Mouse (Mus musculus) mature B cell (primary cell): ENCODE data around the gene Mab21l3.

Experiments used
- in situ Hi-C: fragments of 300-500 bp; cut with MboI; formaldehyde crosslinking; loops from 2 replicates; pipeline ENCODE4 v1.14.3; 2019

Gene Mab21l3

DNA sequence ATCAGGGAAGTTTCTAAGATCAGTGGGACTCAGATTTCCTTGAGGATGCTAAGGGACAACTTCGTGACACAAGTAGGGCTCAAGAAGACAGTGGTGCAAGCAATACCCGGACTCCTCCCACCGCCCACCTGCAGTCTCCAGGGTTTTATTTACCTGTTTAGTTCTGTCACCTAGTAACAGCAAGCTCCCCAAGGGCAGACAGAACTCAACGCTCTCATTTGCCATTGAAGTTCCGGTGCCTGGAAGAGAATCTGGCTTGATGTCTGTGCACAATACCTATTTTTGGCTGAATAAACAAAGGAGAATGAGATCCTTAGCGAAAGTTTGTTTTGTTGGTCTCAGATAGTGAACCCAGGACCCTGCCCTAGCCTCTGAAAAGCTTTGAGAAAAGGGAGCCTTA lies 45.0 kb downstream of the Mab21l3 start:
- in situ Hi-C loops = loop anchor here (25.0 kb wide), 1 partner anchor 841 kb away; the partner anchor contains the start of gene Ttf2

DNA sequence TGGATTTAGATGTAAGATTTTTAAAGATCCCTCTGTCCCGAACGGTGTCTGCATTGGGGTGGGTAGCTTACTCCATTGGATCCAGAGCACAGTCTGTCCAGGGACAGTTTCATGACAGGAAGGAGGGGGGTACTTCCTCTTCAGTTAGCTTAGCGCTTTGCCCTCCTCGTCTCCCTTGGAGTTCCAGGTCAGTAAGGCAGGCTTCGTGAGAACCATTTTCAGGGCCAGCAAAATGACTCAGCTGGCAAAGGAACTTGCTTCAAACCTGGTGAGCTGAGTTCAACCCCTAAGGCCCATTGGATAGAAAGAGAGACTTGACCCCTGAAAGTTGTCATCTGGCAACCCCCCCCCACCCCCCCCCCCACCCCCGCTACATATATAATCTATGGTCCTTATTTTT lies 46.0 kb downstream of the Mab21l3 start:
- in situ Hi-C loops = loop anchor here (25.0 kb wide), 1 partner anchor 840 kb away; the partner anchor contains the start of gene Ttf2

DNA sequence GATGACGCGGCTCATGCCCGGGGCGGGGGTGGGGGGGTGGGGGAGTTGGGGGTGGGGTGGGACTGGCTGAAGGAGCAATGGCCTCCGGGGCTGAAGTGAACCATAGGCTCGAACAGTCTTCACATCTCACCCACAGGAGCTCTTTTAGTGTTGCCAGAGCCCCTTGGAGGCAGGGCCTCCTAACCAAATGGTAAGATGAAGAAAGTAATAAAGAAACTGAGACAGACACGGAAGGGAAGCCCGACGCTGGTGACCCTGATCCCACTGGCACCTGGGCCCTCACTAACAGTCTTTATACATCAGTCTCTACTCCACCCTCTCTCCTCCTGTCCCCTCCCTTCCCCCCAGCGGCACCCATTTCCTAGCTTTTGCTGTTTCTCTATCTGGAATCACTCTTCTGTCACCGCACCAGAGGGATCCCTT lies 48.2 kb downstream of the Mab21l3 start:
- in situ Hi-C loops = loop anchor here (25.0 kb wide), 1 partner anchor 838 kb away; the partner anchor contains the start of gene Ttf2

DNA sequence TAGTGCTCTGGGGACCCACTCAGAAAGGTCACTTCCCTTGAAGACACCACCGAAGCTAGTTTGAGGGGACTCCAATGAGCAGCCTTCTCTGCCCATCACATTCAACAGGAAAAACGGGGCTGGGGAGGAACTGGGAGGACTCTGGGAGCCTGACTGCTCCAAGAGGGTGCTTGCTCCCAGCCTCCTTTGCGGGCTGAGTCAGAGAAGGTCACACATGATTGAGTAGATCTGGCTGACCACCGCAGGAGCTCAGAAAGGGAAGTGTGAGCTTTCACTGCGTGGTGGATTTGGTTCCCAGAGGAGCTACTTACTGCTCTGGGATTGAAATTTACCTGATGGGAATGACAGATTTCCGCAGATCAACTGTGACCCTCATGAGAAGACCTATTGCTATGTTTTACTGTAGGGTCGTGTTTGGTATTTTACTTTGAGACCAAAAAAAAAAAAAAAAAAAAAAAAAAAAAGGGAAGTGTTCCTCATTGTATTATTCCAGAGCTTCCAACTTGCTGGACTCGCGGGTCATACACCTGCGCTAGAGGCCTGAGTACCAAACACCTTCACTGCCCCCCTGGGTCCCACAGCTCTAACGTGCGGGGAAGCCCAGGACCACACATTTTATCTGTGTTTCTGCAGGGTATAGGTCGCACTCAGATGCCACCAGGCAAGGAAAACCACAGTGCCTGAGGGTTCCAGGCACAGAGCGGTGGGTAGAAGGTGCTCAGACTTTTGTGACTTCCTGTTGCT lies 48.7 kb downstream of the Mab21l3 start:
- in situ Hi-C loops = loop anchor here (25.0 kb wide), 1 partner anchor 838 kb away; the partner anchor contains the start of gene Ttf2

DNA sequence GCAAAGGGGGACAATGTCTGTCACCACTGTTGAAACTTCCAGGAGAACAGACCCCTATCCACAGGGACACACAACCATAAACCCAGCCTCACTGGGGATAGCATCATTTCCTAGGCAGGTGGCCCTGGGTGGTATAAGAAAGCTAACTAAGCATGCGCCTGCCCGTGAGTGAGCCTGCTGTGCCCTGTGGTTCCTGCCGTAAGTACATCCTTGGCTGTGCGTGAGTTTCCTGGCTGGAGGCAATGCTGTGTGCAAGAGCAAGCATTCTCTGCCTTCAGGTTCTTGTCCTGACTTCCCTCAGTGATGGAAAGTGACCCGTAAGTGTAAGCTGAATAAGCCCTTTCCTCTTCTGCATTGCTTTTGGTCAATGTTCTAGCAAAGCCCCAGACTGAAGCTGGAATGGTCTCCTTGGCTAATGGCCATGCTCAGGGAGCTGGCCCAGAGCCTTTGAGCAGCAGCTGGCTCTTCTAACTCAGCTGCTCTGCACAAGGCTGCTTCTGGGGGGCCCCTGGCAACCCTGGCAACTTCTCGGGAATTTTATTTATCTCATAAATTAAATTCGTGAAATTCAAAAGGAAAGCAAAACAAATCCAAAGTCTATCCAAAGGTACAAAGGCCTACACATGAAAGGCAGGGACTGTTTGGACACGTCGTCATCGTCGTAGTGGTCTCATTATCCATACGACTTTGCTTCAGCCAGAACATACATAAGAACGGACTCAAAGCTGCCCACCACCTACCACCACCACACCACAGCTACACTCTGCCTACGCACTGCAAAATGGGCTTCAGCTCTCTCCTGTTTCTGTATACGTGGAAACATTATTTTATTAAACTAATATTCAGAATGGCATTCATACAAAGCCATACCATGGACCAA lies 50.7 kb downstream of the Mab21l3 start:
- in situ Hi-C loops = no loop called here

DNA sequence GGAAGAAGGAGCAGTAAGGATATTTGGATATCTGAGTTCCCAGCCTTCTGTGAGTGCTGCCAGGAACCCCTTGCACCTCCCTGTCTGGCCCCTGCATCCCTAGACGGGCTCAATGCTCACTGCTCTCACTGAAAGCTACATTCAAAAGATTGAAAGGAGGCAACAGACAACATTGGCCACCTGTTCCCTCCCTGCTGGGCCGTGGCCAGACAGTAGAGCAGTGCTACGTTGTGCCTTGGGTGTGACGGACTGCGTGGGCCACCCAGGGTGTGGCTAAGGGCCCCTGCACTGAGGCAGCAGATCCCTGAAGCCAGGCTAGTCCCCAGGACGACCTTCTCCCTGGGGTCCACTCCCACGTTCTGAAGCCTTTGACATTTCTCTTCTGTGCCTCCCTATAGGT lies 52.5 kb downstream of the Mab21l3 start:
- in situ Hi-C loops = no loop called here

DNA sequence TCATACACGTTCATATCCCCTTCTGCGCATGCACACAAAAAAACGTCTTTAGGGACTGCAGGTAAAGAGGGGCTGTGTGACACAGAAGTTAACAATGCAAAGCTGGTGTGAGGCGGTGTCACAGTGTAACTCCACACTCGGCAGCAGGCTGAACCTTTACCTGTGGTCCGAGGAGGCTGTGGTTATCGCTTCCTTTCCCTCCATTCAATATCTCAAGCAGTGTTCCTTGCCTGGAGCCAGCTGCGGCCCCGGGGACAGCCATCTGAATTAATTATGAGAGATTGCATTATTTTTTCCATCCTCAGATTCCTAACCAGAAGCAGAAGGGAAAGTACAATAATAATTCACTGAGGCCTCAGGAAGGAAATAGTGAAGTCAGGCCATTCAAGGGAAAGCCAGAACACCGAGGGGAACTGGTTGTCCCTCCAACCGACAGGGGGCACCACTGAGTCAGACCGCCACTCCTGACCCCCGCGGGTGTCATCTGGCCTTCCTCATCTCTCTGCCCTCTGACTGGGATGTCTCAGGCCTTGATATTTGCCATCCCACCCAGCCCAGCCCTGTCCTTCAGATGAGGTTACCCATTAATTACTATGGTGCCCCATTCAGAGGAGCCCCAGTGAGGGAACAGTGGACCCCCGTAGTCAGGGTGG lies 53.2 kb downstream of the Mab21l3 start:
- in situ Hi-C loops = no loop called here

DNA sequence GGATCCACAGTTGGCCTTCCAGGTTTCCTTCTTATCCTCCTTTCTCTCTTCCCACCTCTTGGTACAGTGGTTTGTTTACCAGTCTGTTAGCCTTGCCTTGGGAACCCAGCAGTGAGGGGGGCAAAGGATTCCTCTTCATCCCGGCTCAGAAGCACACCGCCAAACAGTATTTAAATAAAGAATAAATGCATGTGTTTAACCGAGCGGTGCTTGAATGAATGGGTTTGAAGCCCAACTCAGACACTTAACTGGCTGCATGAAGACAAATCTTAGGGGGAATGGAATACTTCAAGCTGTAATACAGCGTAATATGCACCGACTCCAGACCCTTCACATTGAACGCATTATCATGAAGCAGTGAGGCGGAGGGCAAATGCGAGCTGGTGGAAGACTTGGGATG lies 54.1 kb downstream of the Mab21l3 start:
- in situ Hi-C loops = no loop called here

DNA sequence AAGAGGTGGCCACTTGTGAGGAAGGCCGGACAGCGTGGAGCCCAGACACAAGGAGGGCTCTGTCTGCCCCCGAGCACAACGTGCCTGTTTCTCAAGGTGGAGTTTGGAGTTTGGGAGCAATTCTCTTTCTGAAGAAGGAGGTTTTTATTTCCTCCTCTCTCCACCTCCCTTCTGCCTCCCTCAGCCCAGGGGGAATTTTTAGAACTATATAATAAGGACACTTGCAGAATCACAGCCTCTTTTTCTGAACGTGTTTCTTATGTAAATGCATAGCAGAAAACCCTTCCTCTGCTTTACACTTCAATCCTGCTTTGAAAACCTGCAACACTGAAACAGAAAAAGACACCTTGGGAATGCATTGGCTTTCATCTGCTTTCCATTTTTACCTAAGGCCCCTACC lies 54.7 kb downstream of the Mab21l3 start:
- in situ Hi-C loops = no loop called here

DNA sequence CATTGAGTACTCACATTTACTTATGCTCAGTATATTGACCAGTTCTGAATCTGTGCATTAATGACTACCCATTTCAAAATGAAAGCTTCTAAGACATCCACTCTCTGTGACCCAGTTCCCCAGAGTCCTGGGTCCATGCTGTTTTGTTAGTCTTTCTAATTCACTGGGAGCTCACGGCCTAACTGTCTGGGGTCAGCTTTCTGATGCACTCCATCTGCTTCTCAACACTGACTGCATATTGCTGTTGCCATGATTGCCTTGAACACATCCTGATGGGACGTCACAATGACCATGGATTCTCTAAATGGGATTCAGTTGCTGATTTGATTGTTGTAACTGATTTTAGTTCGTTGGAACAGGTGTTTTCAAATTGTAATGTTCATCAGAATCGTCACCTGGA lies 56.6 kb downstream of the Mab21l3 start:
- in situ Hi-C loops = no loop called here

DNA sequence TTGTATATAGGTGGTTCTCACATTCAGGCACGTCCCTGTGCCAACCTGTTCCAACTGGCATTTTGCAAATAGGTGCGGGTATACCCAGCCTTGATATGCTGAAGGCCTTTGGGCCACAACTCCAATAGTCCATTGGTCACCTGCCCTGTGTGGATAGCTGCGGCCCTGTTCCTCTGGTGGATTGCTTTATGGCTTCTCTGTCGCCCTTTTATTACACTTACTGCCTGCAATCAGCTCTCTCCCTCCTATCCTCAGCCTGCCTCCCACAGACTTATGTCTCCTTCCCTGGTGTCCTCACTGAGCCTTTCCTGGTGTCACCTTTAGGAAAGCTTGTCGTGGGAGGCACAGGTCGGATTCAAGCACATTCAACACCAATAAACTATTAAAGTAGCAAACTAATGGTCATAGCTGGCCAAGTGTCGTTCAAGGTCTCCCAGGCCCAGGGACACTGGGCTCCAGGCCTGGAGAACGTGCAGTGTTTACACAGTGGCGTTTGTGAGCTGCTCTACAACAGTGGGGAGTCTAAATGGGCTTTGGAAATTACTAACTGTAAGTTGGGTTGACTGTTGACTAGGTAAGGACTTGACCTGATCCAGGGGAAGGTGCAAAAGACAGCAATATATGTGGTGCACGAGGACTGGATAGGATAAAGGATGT lies 63.9 kb downstream of the Mab21l3 start:
- in situ Hi-C loops = no loop called here

DNA sequence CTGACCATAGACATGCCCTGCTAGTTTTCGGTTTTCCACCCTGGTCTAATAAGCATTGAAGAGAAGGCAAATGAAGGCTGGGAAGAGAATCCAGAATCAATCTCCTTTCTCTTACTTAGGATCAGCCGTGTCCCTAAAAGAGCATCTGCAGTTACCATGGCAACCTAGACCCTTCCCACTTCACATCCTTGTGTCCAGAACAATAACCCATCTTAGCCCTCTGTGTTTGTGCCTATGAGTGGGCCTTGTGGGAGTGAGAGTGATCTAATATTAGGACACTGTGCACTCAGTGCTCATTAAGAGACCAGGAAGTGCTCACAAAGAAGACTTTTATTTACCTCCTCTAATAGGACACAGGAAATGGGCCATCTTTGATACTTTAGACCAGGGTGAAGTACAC lies 65.0 kb downstream of the Mab21l3 start:
- in situ Hi-C loops = no loop called here

DNA sequence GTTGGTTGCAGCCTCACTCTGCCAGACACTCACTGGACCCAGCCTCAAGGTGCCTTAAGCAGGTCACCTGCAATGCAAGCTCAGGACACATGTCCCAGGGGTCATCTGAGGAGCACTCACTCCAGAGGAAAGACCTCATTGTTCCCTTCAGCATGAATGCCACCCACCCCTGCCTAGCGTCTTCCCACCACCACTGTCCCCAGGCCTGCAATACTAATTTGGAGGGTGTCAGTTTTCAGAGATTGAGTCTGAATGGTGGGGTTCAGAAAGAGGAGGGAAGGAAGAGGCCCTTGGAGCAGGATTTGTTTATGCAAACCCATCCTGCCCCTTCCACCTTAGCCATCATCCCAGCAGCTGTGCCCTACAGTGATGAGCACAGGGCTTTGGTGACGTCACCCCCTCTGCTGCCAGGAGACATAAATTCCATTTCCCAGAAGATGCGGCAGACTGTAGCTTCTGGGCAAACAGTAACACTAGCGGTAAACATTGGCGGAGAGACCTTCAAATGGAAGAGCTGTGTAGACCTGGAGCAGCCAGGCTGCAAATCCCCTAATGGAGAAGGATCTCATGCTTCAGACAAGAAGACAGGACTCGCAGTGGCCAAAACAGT lies 67.8 kb downstream of the Mab21l3 start:
- in situ Hi-C loops = no loop called here

DNA sequence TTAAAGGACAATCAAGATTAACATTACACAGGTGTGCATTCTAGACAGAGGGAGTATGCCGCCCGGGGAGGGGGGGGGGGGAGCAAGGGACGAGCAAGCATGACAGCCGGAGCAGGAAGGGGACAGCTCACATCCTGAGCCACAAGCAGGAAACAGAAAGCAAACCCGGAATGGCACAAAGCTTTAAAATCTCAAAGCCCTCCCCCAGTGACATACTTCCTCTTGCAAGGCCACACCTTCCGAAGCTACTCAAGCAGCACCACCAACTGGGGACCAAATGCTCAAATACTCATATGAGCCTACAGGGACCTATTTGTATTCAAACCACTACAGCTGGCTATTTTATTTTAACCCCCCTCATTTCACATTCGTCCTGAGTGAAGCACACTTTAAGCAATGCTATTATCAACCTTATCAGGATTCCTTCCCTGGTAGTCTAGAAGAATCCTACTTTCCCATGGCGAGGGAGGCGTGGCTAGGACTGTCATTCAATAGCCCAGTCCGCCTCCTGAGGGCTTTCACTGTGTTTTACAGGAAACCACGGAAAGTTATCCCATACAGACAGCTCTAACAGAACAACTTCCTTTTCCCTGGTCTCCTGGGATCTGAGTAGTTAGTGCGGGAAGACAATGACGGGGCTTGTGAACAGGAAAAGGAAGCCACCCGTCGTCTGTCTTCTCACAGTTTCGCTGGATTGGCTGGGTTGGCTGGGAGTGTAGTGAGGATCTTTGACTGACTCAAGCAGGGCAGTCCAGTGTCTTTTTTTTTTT lies 69.7 kb downstream of the Mab21l3 start:
- in situ Hi-C loops = no loop called here

DNA sequence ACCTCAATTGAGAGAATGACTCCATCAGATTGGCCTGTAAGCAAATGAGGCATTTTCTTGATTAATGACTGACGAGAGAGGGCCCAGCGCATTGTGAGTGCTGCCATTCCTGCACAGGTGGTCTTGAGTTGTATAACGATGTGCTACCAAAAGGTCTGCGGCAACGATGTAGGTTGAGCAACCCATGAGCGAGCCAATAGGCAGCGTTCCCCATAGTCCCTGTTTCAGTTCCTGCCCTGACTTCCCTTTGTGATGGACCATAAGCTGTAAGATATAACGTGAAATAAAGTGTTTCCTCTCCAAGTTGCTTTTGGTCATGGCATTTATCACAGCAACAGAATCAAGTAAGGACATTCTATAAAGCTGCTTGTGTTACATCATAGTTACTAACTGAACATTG lies 73.0 kb downstream of the Mab21l3 start:
- in situ Hi-C loops = no loop called here

DNA sequence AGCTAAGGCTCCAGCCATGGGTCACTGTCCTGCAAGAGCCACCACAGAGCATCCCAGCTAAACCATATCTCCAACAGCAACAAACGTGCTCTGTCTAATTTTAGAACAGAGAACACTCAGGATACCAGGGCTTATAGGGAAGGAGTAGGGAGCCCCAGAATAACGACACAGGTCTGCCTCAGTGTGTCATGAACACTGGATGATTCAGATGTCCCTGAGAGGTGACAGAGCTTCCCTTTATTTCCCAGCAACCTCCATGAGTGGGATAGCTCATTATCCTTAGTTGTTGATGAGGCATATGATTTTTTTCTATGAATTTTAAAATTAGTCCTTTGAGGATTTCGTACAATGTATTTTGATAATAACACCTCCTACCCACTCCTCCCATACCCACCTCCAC lies 78.2 kb downstream of the Mab21l3 start:
- in situ Hi-C loops = no loop called here

DNA sequence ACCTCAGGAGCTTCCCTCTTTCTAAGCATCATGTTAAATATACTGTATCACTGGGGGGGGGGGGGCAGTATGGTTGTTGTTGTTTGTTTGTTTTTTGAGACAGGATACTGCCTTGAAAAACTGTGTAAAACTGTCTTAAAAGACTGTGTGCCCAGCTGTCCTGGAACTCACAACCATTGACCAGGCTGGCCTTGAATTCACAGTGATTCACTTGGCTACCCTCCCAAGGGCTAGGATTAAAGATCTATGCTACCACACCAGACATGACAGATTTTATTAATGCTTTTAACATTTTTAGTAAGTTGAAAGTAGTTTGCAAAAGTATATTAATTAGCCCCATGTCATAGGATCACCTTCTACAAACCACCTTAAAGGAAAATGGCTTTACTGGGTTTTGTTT lies 85.2 kb downstream of the Mab21l3 start:
- in situ Hi-C loops = no loop called here
